Mouse (Mus musculus): ENCODE measurements around the gene Plrg1. TPM values are rescaled to one million over a fixed set of nuclear protein-coding genes. Genes with fewer than 3 reads are reported as not detected.

The Plrg1 gene
- polyA plus RNA-seq, 1 experiment from 2014 or later: 133 TPM

DNA sequence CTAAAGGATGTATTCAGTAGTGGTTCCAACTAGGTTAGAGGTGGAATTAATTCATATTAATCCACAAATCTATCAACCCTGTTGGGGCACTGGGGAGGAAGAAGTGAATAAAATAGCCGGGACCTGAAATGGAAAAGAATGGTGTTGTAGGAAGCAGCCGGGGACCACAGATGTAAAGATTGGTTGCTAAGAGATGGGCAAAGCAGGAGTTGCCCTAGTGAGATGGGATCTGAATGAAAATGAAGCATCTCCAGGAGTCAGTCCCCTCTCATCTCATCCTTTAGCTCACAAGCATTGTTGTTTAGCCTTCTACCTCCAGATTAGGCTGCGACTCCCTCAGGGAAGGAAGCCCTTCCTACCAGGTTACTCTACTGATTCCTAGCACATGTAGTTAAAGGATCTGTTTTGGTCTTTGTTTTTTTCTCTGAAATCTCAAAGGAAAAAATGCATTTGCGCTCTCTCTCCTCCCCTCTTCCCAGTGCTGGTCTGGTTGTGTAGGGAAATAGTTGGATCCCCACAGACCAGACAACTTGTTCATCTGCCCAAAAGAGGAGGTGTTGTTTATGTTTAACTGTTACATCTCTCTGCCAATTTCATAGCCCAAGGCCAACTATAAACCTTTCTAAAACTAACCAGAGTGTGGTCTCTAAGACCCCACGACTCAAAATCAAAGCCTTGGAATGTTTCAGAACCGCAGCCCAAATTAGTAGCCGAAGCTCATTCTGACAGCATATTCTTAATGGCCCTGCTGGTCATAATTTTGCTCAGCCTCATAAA is 56.4 kb downstream of the Plrg1 start:
- WGBS: 45% methylated on average over 7 of the region's 7 CpGs
- H3K4me3 ChIP-seq: no peak overlapping the region
- no peak for DNase-seq (ENCODE audit: low spot score)
- H3K4me1 ChIP-seq: peaks cover 5% of the 10 kb centered on the region; the same call in 1 of the 2 replicates
- no peaks in the 10 kb centered on the region for H3K36me3 ChIP-seq (replicated peaks)
- no peak overlapping the region for H3K27ac ChIP-seq (replicated peaks)
- H3K27me3 ChIP-seq (replicated peaks; ENCODE audit: low read depth, poor library complexity, severe bottlenecking): peaks cover 31% of the 10 kb centered on the region
- no peaks in the 10 kb centered on the region for H3K9me3 ChIP-seq

DNA sequence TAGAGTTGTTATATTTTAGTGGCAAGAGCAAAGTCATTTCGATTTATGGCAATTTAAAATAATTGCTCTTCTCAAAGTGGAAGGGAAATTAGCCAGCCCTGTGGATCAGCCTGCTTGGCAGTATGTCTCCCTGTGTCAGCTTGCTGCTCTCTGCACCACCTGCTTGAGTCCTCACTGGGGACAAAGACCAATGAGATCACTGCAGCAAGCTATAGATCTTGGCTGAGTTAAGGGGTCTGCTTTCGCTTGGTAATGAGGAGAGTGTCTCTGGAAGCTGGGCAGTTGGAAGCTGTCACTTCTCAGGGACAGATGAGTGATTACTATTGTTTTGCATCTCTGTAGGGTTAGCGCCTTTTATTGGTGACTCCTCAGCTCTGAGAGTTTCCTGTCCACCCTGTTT is 57.5 kb downstream of the Plrg1 start:
- no peak overlapping the region for H3K4me3 ChIP-seq
- H3K27me3 ChIP-seq (replicated peaks; ENCODE audit: low read depth, poor library complexity, severe bottlenecking): peaks cover 31% of the 10 kb centered on the region
- DNase-seq (ENCODE audit: low spot score): no peak
- WGBS: 30% methylated on average over 3 of the region's 3 CpGs
- H3K9me3 ChIP-seq: no peaks in the 10 kb centered on the region
- H3K4me1 ChIP-seq: peaks cover 5% of the 10 kb centered on the region; the same call in 1 of the 2 replicates
- H3K36me3 ChIP-seq (replicated peaks): no peaks in the 10 kb centered on the region
- H3K27ac ChIP-seq (replicated peaks): no peak overlapping the region

DNA sequence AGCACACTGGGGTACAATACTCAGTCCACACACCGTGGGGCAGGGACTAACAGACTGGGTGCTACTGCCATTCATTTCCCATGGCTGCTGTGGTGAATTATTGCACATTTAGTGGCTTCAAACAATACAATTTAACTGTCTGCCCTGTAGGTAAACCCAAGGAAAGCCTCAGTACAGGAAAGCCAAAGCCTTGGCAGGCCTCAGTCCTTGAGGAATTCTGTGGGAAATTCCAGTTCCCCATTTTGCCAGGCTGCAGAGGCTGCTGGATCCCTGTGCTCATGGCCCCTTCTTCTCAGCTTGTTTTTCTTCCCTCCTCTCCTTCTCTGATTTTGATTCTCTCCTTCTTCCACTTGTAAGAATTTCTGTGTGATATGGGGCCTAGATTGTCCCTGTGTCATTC is 59.6 kb downstream of the Plrg1 start:
- 62% methylated on average over 1 of the region's 1 CpGs for WGBS
- Histone ChIP-seq H3K9me3 (no peaks in the 10 kb centered on the region), H3K4me1 (peaks cover 5% of the 10 kb centered on the region; the same call in 1 of the 2 replicates), H3K27me3 (replicated peaks; ENCODE audit: low read depth, poor library complexity, severe bottlenecking) (peaks cover 31% of the 10 kb centered on the region), H3K27ac (replicated peaks) (no peak overlapping the region), H3K4me3 (no peak overlapping the region), H3K36me3 (replicated peaks) (no peaks in the 10 kb centered on the region)
- no peak for DNase-seq (ENCODE audit: low spot score)

DNA sequence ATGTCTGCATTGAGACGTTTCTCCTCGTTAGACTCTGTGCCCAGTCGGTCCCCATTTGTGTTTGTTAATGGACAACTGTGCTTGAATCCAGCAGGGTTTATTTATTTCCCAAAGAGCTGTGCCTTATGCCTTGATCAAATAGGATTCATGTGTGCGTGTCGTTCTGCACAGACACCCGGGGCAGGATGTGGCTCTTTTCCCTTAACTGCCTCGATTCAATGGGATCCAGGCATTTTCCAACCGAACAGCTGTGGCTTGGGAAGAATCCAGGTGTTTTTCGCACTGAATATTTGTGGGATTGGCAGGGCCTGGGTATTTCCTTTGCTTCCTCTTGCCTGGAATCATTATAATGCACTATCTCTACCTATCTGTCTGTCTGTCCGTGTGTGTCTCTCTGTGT is 62.3 kb downstream of the Plrg1 start:
- 79% methylated on average over 10 of the region's 10 CpGs for WGBS
- Histone ChIP-seq H3K27ac (replicated peaks) (no peak overlapping the region), H3K4me3 (no peak overlapping the region), H3K36me3 (replicated peaks) (no peaks in the 10 kb centered on the region), H3K9me3 (no peaks in the 10 kb centered on the region), H3K27me3 (replicated peaks; ENCODE audit: low read depth, poor library complexity, severe bottlenecking) (peaks cover 15% of the 10 kb centered on the region), H3K4me1 (peaks cover 3% of the 10 kb centered on the region; the same call in 1 of the 2 replicates)
- DNase-seq (ENCODE audit: low spot score): no peak

Other genes starting within 250 kb of the Plrg1 start
- gene Rbm46, start 179.0 kb upstream of the Plrg1 start, polyA plus RNA-seq (2016; fragmentation: Nextera tagmentation; extraction: Ambion mirVana): 2.5 and 2.9 TPM in 2 replicates
- 0.05 TPM in 2 replicates for gene Lrat, start 151.5 kb upstream of the Plrg1 start, polyA plus RNA-seq (2016; fragmentation: Nextera tagmentation; extraction: Ambion mirVana)
- 0.16 and 0.18 TPM in 2 replicates for gene Fgg, start 47.8 kb upstream of the Plrg1 start, polyA plus RNA-seq (2016; fragmentation: Nextera tagmentation; extraction: Ambion mirVana)
- gene Fga, start 29.4 kb upstream of the Plrg1 start, polyA plus RNA-seq (2016; fragmentation: Nextera tagmentation; extraction: Ambion mirVana): not detected in 2 replicates
- not detected in 2 replicates for gene Fgb, start 5.7 kb upstream of the Plrg1 start, polyA plus RNA-seq (2016; fragmentation: Nextera tagmentation; extraction: Ambion mirVana)
- 0.04 and 0.11 TPM in 2 replicates for gene Dchs2, start 72.4 kb downstream of the Plrg1 start, polyA plus RNA-seq (2016; fragmentation: Nextera tagmentation; extraction: Ambion mirVana)

All from embryonic facial prominence, embryonic 10.5 days (tissue).